Mouse (Mus musculus) lung, postnatal 14 days (tissue): ENCODE results near the gene Il21.

Experiments used
- DNase-seq: peaks from one replicate; pipeline ENCODE4 v3.0.0; 2021

The Il21 gene

DNA sequence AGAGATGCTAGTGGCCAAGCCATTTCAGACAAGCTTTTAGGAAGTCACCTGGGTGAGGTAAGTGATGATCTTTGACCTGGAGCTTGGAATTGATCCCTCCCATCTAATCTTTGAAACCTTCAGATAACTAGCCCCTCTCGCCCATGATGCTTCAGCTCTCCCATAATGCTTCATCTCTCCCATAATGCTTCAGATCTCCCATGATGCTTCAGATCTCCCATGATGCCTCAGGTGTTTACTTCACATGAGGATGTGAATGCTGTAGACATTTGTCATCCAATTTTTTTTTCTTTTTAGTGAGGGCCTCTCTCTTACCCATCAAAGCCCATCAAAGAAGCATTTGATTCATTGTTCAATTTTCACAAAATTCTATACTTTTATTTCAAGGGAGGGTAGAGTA lies 46.9 kb downstream of the Il21 start:
- DNase-seq, result no peak

DNA sequence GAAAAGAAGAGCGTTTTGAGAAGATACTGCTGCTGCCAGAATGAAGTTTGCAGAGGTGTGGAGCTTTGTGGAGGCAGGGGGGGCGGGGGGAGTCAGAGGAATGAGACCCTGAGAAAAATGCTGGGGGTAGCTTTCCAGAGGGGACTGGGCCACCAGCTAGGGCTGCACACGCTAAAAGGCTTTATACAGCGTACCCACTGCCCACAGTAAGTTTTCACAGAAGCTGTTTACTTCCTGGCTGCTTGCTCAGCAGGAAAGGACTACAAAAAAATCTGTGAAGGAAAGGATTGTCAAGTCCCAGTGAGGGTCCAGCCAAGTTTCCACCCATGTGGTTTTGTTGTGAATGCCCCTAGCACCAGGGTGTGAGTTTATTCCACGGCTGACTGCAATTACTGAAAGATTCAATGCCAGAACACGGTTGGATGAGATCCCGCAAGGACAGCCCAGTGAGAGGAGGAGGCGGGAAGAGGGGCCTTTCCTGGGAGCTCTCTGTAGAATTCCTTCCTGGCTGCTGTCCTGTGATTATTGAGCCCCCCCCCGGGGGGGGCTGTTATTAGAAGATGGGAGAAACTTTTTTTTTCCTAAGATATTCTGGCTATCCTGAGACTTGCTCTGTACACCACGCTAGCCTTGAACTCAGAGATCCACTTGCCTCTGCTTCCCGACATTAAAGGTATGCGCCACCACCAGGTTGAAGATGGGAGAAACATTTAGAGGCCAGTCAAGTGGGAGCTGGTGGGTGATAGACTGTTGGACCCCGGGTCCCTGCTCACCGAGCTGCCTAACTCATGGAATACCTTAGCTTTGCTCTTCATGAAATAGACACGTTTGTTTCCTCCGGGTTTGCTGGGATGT lies 49.8 kb downstream of the Il21 start:
- peak; percentile 29 for DNase-seq

DNA sequence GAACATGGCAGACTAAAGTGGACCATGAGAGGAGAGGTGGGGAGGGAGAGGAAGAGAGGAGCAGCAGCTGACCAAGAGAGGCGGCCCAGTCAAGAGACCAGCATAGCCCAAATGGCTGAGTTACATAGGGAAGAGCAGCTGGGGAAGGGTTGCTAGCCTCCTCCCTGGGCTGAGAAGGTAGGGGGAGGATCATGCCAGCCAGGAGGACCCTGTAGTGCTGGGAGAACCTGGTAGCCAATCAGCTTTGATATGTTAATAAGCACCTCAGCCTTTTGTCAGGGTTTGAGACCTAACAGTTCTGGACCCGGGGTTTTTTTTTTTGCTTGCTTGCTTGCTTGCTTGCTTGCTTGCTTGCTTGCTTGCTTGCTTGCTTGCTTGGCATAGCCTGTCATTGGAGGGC lies 51.4 kb downstream of the Il21 start:
- DNase-seq, result no peak

DNA sequence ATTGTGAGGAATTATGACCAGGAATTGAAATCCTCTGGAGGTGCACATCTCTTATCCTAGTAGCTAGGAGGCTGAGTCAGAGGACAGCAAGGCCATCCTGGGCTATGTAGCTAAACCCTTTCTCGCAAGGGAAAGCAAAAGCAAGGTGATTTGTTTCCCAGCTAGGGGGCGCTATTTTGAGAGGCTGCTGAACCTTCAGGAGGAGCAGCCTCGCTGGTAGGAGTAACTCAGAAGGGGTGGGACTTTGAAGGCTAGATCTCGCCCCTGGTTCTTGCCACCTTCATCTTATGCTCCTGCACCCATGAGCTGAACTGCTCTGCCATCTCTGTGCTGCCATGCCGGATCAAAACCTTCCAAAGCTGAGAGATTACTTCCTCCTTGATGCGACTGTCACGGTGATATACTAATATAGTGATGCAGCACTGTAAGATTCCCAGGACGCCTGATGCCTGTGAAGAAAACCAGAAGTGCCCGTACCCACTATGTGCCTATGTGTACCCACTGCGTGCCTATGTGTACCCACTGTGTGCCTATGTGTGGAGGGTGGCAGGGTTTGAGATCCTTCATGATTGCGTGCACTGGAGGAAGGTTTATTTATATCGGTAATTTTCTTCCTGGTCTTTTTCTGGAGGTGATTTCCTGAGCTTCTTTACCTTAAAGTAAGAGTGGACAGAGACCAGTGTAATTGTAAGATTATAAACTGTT lies 52.2 kb downstream of the Il21 start:
- peak; percentile 33 for DNase-seq

DNA sequence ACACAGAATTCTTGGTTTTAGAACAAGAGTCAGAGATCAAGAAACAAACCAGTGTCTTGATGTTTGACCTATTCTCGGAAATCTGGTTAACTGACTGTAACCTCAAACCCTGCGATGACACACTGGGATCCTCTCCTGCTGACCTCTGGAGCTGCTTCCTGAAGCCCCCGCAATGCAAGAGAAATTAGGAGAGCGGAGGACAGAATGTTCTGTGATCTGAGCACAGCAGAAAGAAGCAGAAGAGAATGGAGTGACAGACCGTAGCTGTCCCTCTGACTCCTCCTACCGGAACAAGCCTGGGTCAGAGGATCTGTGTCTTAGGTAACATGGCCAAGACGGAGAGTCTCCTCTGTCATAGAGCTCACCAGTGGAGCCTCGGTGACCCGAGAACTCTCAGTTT lies 53.0 kb downstream of the Il21 start:
- DNase-seq, result peak; percentile 11

DNA sequence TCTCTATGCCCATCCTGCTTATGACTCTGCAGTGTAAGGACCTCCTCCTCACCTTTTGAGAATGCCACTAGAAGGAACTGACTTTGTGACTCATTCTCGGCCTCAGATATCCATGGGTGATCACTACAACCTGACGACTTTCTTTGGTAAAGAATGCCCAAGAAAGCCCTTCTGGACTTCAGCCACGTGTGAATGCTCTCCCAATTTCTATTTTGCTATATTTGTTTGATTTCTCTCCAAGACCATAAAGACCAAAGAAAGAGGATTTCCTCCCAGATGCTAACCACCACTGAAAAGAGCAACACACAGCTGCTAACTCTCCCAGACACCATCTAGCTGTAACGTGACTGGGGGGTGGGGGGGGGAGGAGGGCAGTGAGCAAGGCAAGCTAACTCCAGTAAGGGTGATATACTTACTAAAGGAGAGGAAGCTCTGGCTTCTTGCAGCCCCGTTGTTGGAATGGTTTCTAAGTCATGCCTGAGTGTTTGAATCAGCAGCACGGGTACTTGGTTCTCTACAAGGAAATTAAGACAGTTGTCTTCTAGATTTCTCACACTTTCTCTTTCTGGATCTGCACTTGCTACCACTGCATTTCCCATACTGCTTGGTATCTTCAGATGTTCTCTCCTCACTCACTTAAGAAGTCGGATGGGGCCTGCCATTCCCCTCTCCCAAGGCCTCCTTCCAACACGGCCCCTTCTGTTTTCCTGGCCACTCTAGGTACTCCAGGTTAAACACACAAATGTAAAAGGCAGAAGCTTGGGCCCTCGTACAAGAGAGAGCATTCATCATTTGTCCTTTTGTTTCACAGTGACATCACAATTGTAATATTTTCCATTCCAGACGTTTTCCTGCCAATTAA lies 57.5 kb downstream of the Il21 start:
- DNase-seq, result peak; percentile 37

DNA sequence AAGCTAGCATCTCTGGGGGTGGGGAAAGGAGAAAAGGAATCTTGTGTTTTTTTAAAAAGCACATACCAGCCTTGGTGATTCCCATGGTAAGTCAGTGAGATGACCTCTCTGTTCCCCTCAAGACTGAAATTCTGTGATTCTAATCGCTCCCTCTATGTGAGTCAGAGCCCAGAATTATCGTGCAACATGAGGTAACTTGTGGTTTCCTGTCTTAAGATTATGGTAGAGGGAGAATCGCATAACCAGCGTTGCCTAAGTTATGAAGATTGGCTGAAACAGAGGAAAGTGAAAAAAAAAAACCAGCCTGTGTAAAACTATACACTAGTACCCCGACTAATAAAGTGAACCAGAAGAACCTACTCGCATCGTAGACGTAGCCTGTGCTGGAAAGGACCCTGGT lies 59.2 kb downstream of the Il21 start:
- no peak for DNase-seq
